Mouse (Mus musculus): ENCODE results near the gene Med8. TPM values are rescaled to one million over a fixed set of nuclear protein-coding genes. Genes with fewer than 3 reads are reported as not detected.

The Med8 gene
- polyA plus RNA-seq, 1 experiment from 2014 or later: 167 TPM

GRCm38 (mm10) chr4:118395289-118395688 is 13.8 kb upstream of the Med8 start:
- DNase-seq (ENCODE audit: low spot score) (no peak), ATAC-seq (replicated peaks; ENCODE audit: insufficient number of reproducible peaks, low FRiP score, low TSS enrichment, low read depth) (no peak)
- H3K4me2 ChIP-seq (ENCODE audit: low read depth, low read length): no peak overlapping the region
- H3K9ac ChIP-seq (replicated peaks; ENCODE audit: low read length): no peak overlapping the region
- H3K27ac ChIP-seq (replicated peaks; ENCODE audit: low read depth, low read length): no peak overlapping the region
- H3K36me3 ChIP-seq (replicated peaks; ENCODE audit: control insufficient read depth, insufficient read depth, low read depth, low read length): peaks cover 8% of the 10 kb centered on the region
- H3K27me3 ChIP-seq (ENCODE audit: control insufficient read depth, insufficient read depth, low read length): no peaks in the 10 kb centered on the region
- H3K4me1 ChIP-seq (ENCODE audit: control insufficient read depth, insufficient read depth, low read length): no peaks in the 10 kb centered on the region
- 88% methylated on average over 4 of the region's 4 CpGs for WGBS
- H3K4me3 ChIP-seq (ENCODE audit: low read depth, low read length): no peak overlapping the region
- H3K9me3 ChIP-seq (replicated peaks; ENCODE audit: control insufficient read depth, low read length): no peaks in the 10 kb centered on the region

- Histone ChIP-seq H3K9ac (replicated peaks; ENCODE audit: low read length) (no peak overlapping the region), H3K27me3 (ENCODE audit: control insufficient read depth, insufficient read depth, low read length) (no peaks in the 10 kb centered on the region), H3K4me3 (ENCODE audit: low read depth, low read length) (no peak overlapping the region), H3K4me2 (ENCODE audit: low read depth, low read length) (no peak overlapping the region), H3K9me3 (replicated peaks; ENCODE audit: control insufficient read depth, low read length) (no peaks in the 10 kb centered on the region), H3K36me3 (replicated peaks; ENCODE audit: control insufficient read depth, insufficient read depth, low read depth, low read length) (peaks cover 8% of the 10 kb centered on the region), H3K27ac (replicated peaks; ENCODE audit: low read depth, low read length) (no peak overlapping the region), H3K4me1 (ENCODE audit: control insufficient read depth, insufficient read depth, low read length) (no peaks in the 10 kb centered on the region)
- ATAC-seq (replicated peaks; ENCODE audit: insufficient number of reproducible peaks, low FRiP score, low TSS enrichment, low read depth) (no peak), DNase-seq (ENCODE audit: low spot score) (no peak)
- WGBS: 59% methylated on average over 3 of the region's 3 CpGs
These were observed 12.7 kb upstream of the Med8 start for GRCm38 (mm10) chr4:118396433-118396832.

DNA sequence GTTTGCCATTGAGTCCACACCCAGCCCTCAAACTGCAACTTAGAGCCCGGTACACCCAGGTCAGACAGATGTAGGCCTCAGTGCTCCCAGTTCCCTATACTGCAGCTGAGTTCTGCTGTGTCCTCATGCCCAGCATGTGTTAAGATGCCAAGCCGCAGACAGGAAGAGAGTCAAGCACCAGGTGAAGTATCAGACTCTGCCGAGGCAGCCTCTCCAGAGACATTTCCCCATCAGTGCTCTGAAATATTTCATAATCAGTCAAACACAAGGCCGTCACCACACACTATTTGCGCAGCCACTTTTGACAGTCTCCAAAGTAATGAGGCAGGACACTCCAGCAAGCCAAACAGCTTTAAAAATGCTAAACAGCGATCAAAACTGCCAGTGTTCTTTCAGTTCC is 10.7 kb upstream of the Med8 start:
- 91% methylated on average over 6 of the region's 6 CpGs for WGBS
- H3K27me3 ChIP-seq (ENCODE audit: control insufficient read depth, insufficient read depth, low read length): no peaks in the 10 kb centered on the region
- no peaks in the 10 kb centered on the region for H3K4me1 ChIP-seq (ENCODE audit: control insufficient read depth, insufficient read depth, low read length)
- no peaks in the 10 kb centered on the region for H3K9me3 ChIP-seq (replicated peaks; ENCODE audit: control insufficient read depth, low read length)
- no peak for DNase-seq (ENCODE audit: low spot score)
- no peak overlapping the region for H3K4me2 ChIP-seq (ENCODE audit: low read depth, low read length)
- peaks cover 8% of the 10 kb centered on the region for H3K36me3 ChIP-seq (replicated peaks; ENCODE audit: control insufficient read depth, insufficient read depth, low read depth, low read length)
- no peak overlapping the region for H3K4me3 ChIP-seq (ENCODE audit: low read depth, low read length)
- H3K27ac ChIP-seq (replicated peaks; ENCODE audit: low read depth, low read length): no peak overlapping the region
- ATAC-seq (replicated peaks; ENCODE audit: insufficient number of reproducible peaks, low FRiP score, low TSS enrichment, low read depth): no peak
- H3K9ac ChIP-seq (replicated peaks; ENCODE audit: low read length): no peak overlapping the region

GRCm38 (mm10) chr4:118401421-118401820 is 7.7 kb upstream of the Med8 start:
- Histone ChIP-seq H3K9me3 (replicated peaks; ENCODE audit: control insufficient read depth, low read length) (no peaks in the 10 kb centered on the region), H3K36me3 (replicated peaks; ENCODE audit: control insufficient read depth, insufficient read depth, low read depth, low read length) (peaks cover 8% of the 10 kb centered on the region), H3K4me1 (ENCODE audit: control insufficient read depth, insufficient read depth, low read length) (no peaks in the 10 kb centered on the region), H3K27ac (replicated peaks; ENCODE audit: low read depth, low read length) (no peak overlapping the region), H3K9ac (replicated peaks; ENCODE audit: low read length) (no peak overlapping the region), H3K4me2 (ENCODE audit: low read depth, low read length) (no peak overlapping the region), H3K4me3 (ENCODE audit: low read depth, low read length) (no peak overlapping the region), H3K27me3 (ENCODE audit: control insufficient read depth, insufficient read depth, low read length) (no peaks in the 10 kb centered on the region)
- ATAC-seq (replicated peaks; ENCODE audit: insufficient number of reproducible peaks, low FRiP score, low TSS enrichment, low read depth): no peak
- WGBS: 91% methylated on average over 3 of the region's 3 CpGs
- DNase-seq (ENCODE audit: low spot score): no peak

DNA sequence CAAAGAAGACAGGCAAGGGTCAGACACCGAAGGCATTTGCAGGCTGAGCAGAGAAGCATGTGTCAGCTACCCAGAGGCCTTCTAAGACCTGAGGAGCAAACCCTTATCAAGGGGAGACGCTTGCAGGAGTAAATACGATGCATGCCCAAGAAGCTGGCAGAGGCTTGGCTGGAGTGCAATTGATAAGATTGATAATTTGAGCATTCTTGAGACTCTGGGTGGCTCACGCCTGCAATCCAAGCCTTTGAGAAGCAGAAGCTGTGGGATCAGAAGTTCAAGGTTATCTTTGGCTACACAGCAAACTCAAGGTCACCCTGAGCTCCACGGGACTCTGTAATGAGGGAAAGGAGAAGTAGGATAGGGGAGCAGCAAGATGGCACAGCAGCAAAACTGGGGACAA is 7.2 kb upstream of the Med8 start:
- Histone ChIP-seq H3K4me2 (ENCODE audit: low read depth, low read length) (no peak overlapping the region), H3K4me1 (ENCODE audit: control insufficient read depth, insufficient read depth, low read length) (no peaks in the 10 kb centered on the region), H3K9ac (replicated peaks; ENCODE audit: low read length) (no peak overlapping the region), H3K9me3 (replicated peaks; ENCODE audit: control insufficient read depth, low read length) (no peaks in the 10 kb centered on the region), H3K27me3 (ENCODE audit: control insufficient read depth, insufficient read depth, low read length) (no peaks in the 10 kb centered on the region), H3K27ac (replicated peaks; ENCODE audit: low read depth, low read length) (no peak overlapping the region), H3K4me3 (ENCODE audit: low read depth, low read length) (no peak overlapping the region), H3K36me3 (replicated peaks; ENCODE audit: control insufficient read depth, insufficient read depth, low read depth, low read length) (peaks cover 8% of the 10 kb centered on the region; the same call in 1 of the 2 replicates)
- DNase-seq (ENCODE audit: low spot score): no peak
- no peak for ATAC-seq (replicated peaks; ENCODE audit: insufficient number of reproducible peaks, low FRiP score, low TSS enrichment, low read depth)
- WGBS: 94% methylated on average over 5 of the region's 5 CpGs

DNA sequence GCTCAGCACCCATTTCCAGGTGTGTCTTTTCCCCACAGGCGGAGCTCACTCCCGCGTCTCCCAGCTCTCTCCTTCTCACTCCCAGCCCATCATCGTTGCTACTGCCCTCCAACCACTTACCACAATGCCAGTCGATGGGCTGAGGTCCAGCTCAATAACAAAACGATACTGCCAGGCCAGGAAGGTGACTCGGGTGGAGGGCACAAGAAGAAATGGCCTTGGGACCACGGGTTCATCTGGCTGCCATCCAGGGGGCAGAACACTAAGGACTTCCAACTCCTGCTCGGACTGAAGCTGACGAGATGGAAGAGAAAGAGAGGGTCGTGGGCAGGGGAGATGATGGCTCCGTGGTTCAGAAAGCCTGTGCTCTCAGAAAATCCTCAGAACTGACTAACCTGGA is 6.4 kb upstream of the Med8 start:
- H3K4me2 ChIP-seq (ENCODE audit: low read depth, low read length): no peak overlapping the region
- no peak for ATAC-seq (replicated peaks; ENCODE audit: insufficient number of reproducible peaks, low FRiP score, low TSS enrichment, low read depth)
- H3K9me3 ChIP-seq (replicated peaks; ENCODE audit: control insufficient read depth, low read length): no peaks in the 10 kb centered on the region
- H3K9ac ChIP-seq (replicated peaks; ENCODE audit: low read length): no peak overlapping the region
- no peak overlapping the region for H3K4me3 ChIP-seq (ENCODE audit: low read depth, low read length)
- DNase-seq (ENCODE audit: low spot score): no peak
- no peak overlapping the region for H3K27ac ChIP-seq (replicated peaks; ENCODE audit: low read depth, low read length)
- H3K4me1 ChIP-seq (ENCODE audit: control insufficient read depth, insufficient read depth, low read length): no peaks in the 10 kb centered on the region
- no peaks in the 10 kb centered on the region for H3K27me3 ChIP-seq (ENCODE audit: control insufficient read depth, insufficient read depth, low read length)
- WGBS: 90% methylated on average over 12 of the region's 12 CpGs
- H3K36me3 ChIP-seq (replicated peaks; ENCODE audit: control insufficient read depth, insufficient read depth, low read depth, low read length): peaks cover 4% of the 10 kb centered on the region; the same call in 1 of the 2 replicates

GRCm38 (mm10) chr4:118410871-118411270 is 1.7 kb downstream of the Med8 start:
- ATAC-seq (replicated peaks; ENCODE audit: insufficient number of reproducible peaks, low FRiP score, low TSS enrichment, low read depth) (no peak), DNase-seq (ENCODE audit: low spot score) (no peak)
- Histone ChIP-seq H3K9me3 (replicated peaks; ENCODE audit: control insufficient read depth, low read length) (no peaks in the 10 kb centered on the region), H3K27me3 (ENCODE audit: control insufficient read depth, insufficient read depth, low read length) (no peaks in the 10 kb centered on the region), H3K4me1 (ENCODE audit: control insufficient read depth, insufficient read depth, low read length) (no peaks in the 10 kb centered on the region), H3K4me2 (ENCODE audit: low read depth, low read length) (no peak overlapping the region), H3K27ac (replicated peaks; ENCODE audit: low read depth, low read length) (no peak overlapping the region), H3K36me3 (replicated peaks; ENCODE audit: control insufficient read depth, insufficient read depth, low read depth, low read length) (peaks cover 5% of the 10 kb centered on the region), H3K9ac (replicated peaks; ENCODE audit: low read length) (no peak overlapping the region), H3K4me3 (ENCODE audit: low read depth, low read length) (no peak overlapping the region)
- 92% methylated on average over 5 of the region's 5 CpGs for WGBS

- H3K27ac ChIP-seq (replicated peaks; ENCODE audit: low read depth, low read length): no peak overlapping the region
- H3K9ac ChIP-seq (replicated peaks; ENCODE audit: low read length): no peak overlapping the region
- WGBS: 89% methylated on average over 5 of the region's 5 CpGs
- no peaks in the 10 kb centered on the region for H3K4me1 ChIP-seq (ENCODE audit: control insufficient read depth, insufficient read depth, low read length)
- H3K27me3 ChIP-seq (ENCODE audit: control insufficient read depth, insufficient read depth, low read length): no peaks in the 10 kb centered on the region
- no peak for DNase-seq (ENCODE audit: low spot score)
- peaks cover 5% of the 10 kb centered on the region for H3K36me3 ChIP-seq (replicated peaks; ENCODE audit: control insufficient read depth, insufficient read depth, low read depth, low read length)
- no peak overlapping the region for H3K4me3 ChIP-seq (ENCODE audit: low read depth, low read length)
- no peak overlapping the region for H3K4me2 ChIP-seq (ENCODE audit: low read depth, low read length)
- ATAC-seq (replicated peaks; ENCODE audit: insufficient number of reproducible peaks, low FRiP score, low TSS enrichment, low read depth): no peak
- H3K9me3 ChIP-seq (replicated peaks; ENCODE audit: control insufficient read depth, low read length): no peaks in the 10 kb centered on the region
These were observed 4.4 kb downstream of the Med8 start for GRCm38 (mm10) chr4:118413553-118413952.
